Mouse (Mus musculus) heart, adult 2 months (tissue): Measurements from ENCODE around the gene Pcnx.

Source experiments
- CTCF ChIP-seq: fragments of 200-600 bp; IDR thresholded peaks from 2 replicates; pipeline ENCODE4 v1.8.1; 2022; ENCODE audit warnings: antibody characterized with exemption, mild to moderate bottlenecking, moderate library complexity
- POLR2A ChIP-seq: fragments of 200-500 bp; IDR thresholded peaks from 2 replicates; pipeline ENCODE4 v1.6.1; 2011; ENCODE audit warnings: mild to moderate bottlenecking, low read depth, low read length, control low read depth; ENCODE audit not compliant: insufficient read depth

DNA sequence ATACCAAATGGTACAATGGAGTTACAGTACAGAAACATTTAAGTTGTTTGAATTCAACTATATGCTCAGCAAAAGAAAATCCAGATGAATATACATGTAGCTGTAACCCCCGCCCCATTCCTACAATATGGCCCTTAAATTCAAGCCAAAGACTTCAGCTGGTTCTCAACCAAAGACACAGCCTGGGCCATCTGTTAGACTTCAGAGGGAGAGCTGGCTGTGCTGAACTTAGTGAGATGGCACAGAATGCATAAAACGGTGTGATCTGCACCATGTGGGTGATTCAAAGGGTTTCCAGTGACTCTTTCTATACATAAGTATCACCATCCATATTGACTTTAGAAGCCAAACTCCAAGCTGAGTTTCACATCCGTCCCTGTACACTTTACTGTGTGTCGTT, 39.1 kb upstream of the Pcnx start:
- no peak for TF ChIP-seq CTCF
- TF ChIP-seq POLR2A = no peak
